Mouse (Mus musculus) intestine, embryonic 14.5 days (tissue): ENCODE results near the gene Slc38a3. TPM values are rescaled to one million over a fixed set of nuclear protein-coding genes. Genes with fewer than 3 reads are reported as not detected.
"Not testable (repeated sequence)": the region's sequence is repeated elsewhere in the genome, so short reads cannot be mapped to it uniquely, and the experiment has no call there.

Experiments used
- ATAC-seq: fragments of 200-750 bp; cut with Nextera tagmentation; replicated peaks from 2 replicates; pipeline ENCODE4 v1.8.0; 2017; ENCODE audit warnings: low read depth, moderate number of reproducible peaks, moderate TSS enrichment, moderate library complexity; ENCODE audit not compliant: low FRiP score, low TSS enrichment
- DNase-seq: peaks from one replicate; pipeline ENCODE4 v3.0.0-alpha.2; 2018; ENCODE audit warnings: low spot score
- H3K27ac ChIP-seq: fragments of 300-500 bp; sonication (generic); 2 replicates; pipeline ENCODE4 v1.5.1; 2014; ENCODE audit warnings: low read depth, mild to moderate bottlenecking, control low read depth
- H3K27me3 ChIP-seq: fragments of 300-500 bp; sonication (generic); replicated peaks from 2 replicates; pipeline ENCODE4 v1.6.1; 2014; ENCODE audit warnings: low read length, control low read depth; ENCODE audit not compliant: control insufficient read depth, insufficient read depth
- H3K36me3 ChIP-seq: fragments of 300-500 bp; sonication (generic); 2 replicates; pipeline ENCODE4 v1.6.1; 2014; ENCODE audit warnings: low read length, control low read depth; ENCODE audit not compliant: control insufficient read depth, insufficient read depth
- H3K4me1 ChIP-seq: fragments of 300-500 bp; sonication (generic); replicated peaks from 2 replicates; pipeline ENCODE4 v1.6.1; 2014; ENCODE audit warnings: low read length, control low read depth, mixed read lengths; ENCODE audit not compliant: control insufficient read depth, insufficient read depth
- H3K4me2 ChIP-seq: fragments of 300-500 bp; sonication (generic); 2 replicates; pipeline ENCODE4 v1.6.1; 2014; ENCODE audit warnings: low read length
- H3K4me3 ChIP-seq: fragments of 300-500 bp; sonication (generic); 2 replicates; pipeline ENCODE4 v1.5.1; 2014; ENCODE audit warnings: low read depth, low read length, control low read depth, mixed read lengths
- H3K9ac ChIP-seq: fragments of 300-500 bp; sonication (generic); 2 replicates; pipeline ENCODE4 v1.6.1; 2014; ENCODE audit warnings: mild to moderate bottlenecking, low read length
- H3K9me3 ChIP-seq: fragments of 300-500 bp; sonication (generic); 2 replicates; pipeline ENCODE4 v1.6.1; 2016; ENCODE audit warnings: low read length, control low read depth; ENCODE audit not compliant: control insufficient read depth
- WGBS: fragments of 180-500 bp; shearing (Covaris S2); extraction: QIAGEN DNeasy Blood & Tissue Kit; methylation state at CpG from one replicate; pipeline ENCODE4 v1.1.7; 2014; 5-methylcytosine and 5-hydroxymethylcytosine counted together
- polyA plus RNA-seq: library from polyadenylated mRNA; unstranded; fragments of >200 nt; fragmentation: Nextera tagmentation; extraction: Ambion mirVana; gene quantifications from 2 replicates; pipeline ENCODE4 v1.2.1, GENCODE M21; 2014

The Slc38a3 gene
- polyA plus RNA-seq, 1 experiment from 2014 or later, result 9.3 TPM

- Histone ChIP-seq H3K36me3 (peaks cover 66% of the 10 kb centered on the region), H3K27me3 (no peaks in the 10 kb centered on the region), H3K9ac (no peak overlapping the region), H3K9me3 (no peaks in the 10 kb centered on the region), H3K4me1 (no peaks in the 10 kb centered on the region), H3K4me2 (no peak overlapping the region), H3K27ac (no peak overlapping the region), H3K4me3 (no peak overlapping the region)
- DNase-seq, result no peak
- WGBS, result 80% methylated on average over 7 of the region's 7 CpGs
- no peak for ATAC-seq
These were observed 19.6 kb upstream of the Slc38a3 start for GRCm38 (mm10) chr9:107688939-107689338.

DNA sequence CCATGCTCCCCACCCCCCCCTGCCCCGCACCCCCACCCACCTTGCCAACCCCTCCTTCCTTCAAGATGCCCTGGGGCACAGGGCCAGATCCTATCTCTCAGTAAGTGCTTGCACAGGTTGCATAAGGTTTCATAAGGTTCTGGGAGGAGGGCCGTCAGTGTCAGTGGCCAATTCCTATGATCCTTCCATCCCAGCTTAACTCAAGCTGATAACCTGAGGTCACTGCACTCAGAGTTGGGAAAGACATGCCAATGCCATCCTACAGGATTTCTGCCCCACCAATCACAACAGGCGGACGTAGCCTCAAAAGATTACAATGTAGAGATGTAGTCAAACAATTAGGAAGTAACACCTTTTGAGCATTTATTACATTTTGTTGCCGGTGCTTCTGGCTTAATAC lies 19.1 kb upstream of the Slc38a3 start:
- no peak for DNase-seq
- H3K9me3 ChIP-seq, result no peaks in the 10 kb centered on the region
- H3K9ac ChIP-seq, result no peak overlapping the region
- no peak for ATAC-seq
- no peak overlapping the region for H3K4me3 ChIP-seq
- H3K27me3 ChIP-seq, result no peaks in the 10 kb centered on the region
- H3K4me1 ChIP-seq, result no peaks in the 10 kb centered on the region
- H3K27ac ChIP-seq, result no peak overlapping the region
- 80% methylated on average over 5 of the region's 5 CpGs for WGBS
- H3K4me2 ChIP-seq, result no peak overlapping the region
- H3K36me3 ChIP-seq, result peaks cover 71% of the 10 kb centered on the region

GRCm38 (mm10) chr9:107685231-107685981 lies 16.1 kb upstream of the Slc38a3 start:
- Histone ChIP-seq H3K9ac (no peak overlapping the region), H3K4me3 (no peak overlapping the region), H3K27me3 (no peaks in the 10 kb centered on the region), H3K4me2 (no peak overlapping the region), H3K4me1 (no peaks in the 10 kb centered on the region), H3K9me3 (no peaks in the 10 kb centered on the region), H3K27ac (no peak overlapping the region), H3K36me3 (peaks cover 69% of the 10 kb centered on the region)
- 45% methylated on average over 17 of the region's 17 CpGs for WGBS
- DNase-seq (peak; percentile 88), ATAC-seq (peak; percentile 72)

DNA sequence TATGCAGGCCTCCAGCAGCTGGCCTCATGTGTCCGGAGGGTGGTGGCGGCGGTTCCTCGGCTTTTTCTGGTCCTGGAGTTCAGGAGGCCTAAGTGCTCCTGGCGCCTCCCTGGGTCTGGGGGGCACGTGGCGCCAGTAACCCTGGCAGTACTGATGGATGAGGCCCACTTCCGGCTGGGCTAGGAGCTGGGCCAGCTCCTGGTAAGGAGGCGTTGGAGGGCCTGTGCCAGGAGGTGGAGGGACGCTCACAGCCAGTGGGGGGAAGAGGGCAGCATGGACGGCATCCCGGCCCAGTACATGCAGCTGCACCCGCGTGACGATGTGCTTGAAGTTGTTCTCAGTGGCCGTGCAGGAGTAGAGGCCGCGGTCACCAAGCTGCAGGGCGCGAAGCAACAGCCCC lies 13.1 kb upstream of the Slc38a3 start:
- no peaks in the 10 kb centered on the region for H3K4me1 ChIP-seq
- H3K4me2 ChIP-seq, result no peak overlapping the region
- H3K9ac ChIP-seq, result no peak overlapping the region
- WGBS, result 86% methylated on average over 20 of the region's 20 CpGs
- H3K27ac ChIP-seq, result no peak overlapping the region
- H3K9me3 ChIP-seq, result no peaks in the 10 kb centered on the region
- ATAC-seq, result no peak
- H3K4me3 ChIP-seq, result no peak overlapping the region
- no peak for DNase-seq
- H3K27me3 ChIP-seq, result peaks cover 4% of the 10 kb centered on the region
- H3K36me3 ChIP-seq, result peaks cover 46% of the 10 kb centered on the region

- DNase-seq (no peak), ATAC-seq (no peak)
- Histone ChIP-seq H3K9ac (no peak within 1 kb of the TSS), H3K9me3 (no peaks in the 10 kb centered on the region), H3K27ac (no peak within 1 kb of the TSS), H3K36me3 (peaks cover 27% of the 10 kb centered on the region), H3K4me2 (no peak within 1 kb of the TSS), H3K4me3 (no peak within 1 kb of the TSS), H3K27me3 (peaks cover 33% of the 10 kb centered on the region), H3K4me1 (peaks cover 5% of the 10 kb centered on the region; the same call in 1 of the 2 replicates)
- WGBS, result 40% methylated on average over 5 of the region's 5 CpGs
These were observed 10.2 kb upstream of the Slc38a3 start, which contains the start of gene Gnat1 for GRCm38 (mm10) chr9:107679501-107679900. Gnat1 (minus strand) TSS chr9:107679712.

- ATAC-seq (no peak), DNase-seq (no peak)
- no peak overlapping the region for H3K4me3 ChIP-seq
- H3K36me3 ChIP-seq, result peaks cover 20% of the 10 kb centered on the region
- H3K4me1 ChIP-seq, result peaks cover 5% of the 10 kb centered on the region; the same call in 1 of the 2 replicates
- WGBS, result 94% methylated on average over 2 of the region's 2 CpGs
- H3K9me3 ChIP-seq, result no peaks in the 10 kb centered on the region
- H3K9ac ChIP-seq, result no peak overlapping the region
- peaks cover 36% of the 10 kb centered on the region for H3K27me3 ChIP-seq
- H3K27ac ChIP-seq, result no peak overlapping the region
- H3K4me2 ChIP-seq, result no peak overlapping the region
These were observed 9.5 kb upstream of the Slc38a3 start for GRCm38 (mm10) chr9:107678861-107679260.

DNA sequence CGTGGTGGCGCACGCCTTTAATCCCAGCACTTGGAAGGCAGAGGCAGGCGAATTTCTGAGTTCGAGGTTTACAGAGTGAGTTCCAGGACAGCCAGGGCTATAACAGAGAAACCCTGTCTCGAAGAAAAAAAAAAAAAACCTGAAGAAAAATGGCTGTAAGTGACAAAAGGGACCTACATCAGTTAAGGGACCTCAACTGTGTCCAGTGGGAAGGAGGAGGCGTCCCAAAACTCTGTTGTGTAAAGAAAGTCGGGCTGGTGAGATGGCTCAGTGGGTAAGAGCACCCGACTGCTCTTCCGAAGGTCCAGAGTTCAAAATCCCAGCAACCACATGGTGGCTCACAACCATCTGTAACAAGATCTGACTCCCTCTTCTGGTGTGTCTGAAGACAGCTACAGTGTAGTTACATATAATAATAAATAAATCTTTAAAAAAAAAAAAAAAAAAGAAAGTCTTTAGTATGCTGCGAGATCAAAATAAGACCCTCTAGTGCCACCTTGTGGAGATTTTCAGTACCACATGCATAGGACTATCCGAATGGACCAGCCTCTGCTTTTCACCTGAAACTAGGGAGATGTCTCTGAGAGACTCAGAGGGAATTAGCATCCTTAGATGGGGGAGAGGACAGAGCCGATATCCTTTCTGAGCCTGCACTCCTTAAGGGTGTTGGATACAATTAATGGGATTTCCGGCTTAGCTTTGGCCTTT lies 8.6 kb upstream of the Slc38a3 start:
- H3K9me3 ChIP-seq, H3K27ac ChIP-seq, H3K4me2 ChIP-seq, ATAC-seq, H3K4me1 ChIP-seq, H3K9ac ChIP-seq, H3K4me3 ChIP-seq: not testable (repeated sequence)
- peak; percentile 91 for DNase-seq
- Histone ChIP-seq H3K27me3 (peaks cover 36% of the 10 kb centered on the region), H3K36me3 (peaks cover 11% of the 10 kb centered on the region)
- 38% methylated on average over 14 of the region's 14 CpGs for WGBS

DNA sequence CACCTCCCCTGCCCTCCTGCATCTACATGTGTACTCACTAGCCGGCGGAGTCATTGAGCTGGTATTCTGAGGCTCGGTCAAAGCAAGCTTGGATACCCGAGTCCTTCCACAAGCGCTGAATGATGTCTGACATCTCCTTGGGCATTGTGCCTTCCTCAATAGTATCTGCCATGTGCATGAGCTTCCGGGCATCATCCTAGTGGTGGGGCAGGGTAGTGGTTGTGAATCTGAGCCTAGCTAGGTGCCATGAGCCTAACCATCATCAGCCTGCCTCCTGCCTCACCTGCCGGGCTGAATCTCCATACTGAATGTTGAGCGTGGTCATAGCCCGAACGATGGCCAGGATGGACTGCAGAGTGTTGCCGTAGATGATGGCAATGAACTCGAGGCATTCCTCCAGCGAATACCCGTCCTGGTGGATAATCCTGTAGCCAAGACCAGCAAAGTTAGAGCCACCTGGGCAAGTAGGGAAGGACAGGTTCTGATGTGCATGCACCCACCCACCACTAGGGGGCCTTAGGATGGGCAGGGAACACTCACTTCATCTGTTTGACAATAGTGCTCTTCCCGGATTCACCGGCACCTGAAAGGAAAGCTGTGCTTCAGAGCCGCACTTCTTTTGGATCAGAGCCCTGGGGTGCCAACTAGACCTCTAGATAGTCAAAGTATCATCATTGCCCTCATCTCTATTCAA lies 7.9 kb upstream of the Slc38a3 start:
- DNase-seq, result no peak
- no peak overlapping the region for H3K4me3 ChIP-seq
- no peak overlapping the region for H3K9ac ChIP-seq
- no peak overlapping the region for H3K4me2 ChIP-seq
- H3K9me3 ChIP-seq, result no peaks in the 10 kb centered on the region
- ATAC-seq, result no peak
- peaks cover 4% of the 10 kb centered on the region for H3K36me3 ChIP-seq
- 17% methylated on average over 17 of the region's 17 CpGs for WGBS
- H3K27ac ChIP-seq, result no peak overlapping the region
- peaks cover 5% of the 10 kb centered on the region; the same call in 1 of the 2 replicates for H3K4me1 ChIP-seq
- H3K27me3 ChIP-seq, result peaks cover 36% of the 10 kb centered on the region
